Mouse (Mus musculus): ENCODE results near the gene Chrna10. TPM values are rescaled to one million over a fixed set of nuclear protein-coding genes. Genes with fewer than 3 reads are reported as not detected.

Gene Chrna10
- polyA plus RNA-seq (2012; fragmentation: generic; extraction: Trizol): 0.01 TPM
- long read RNA-seq, experiment 1: 0 reads
- long read RNA-seq, experiment 2: 0 reads

DNA sequence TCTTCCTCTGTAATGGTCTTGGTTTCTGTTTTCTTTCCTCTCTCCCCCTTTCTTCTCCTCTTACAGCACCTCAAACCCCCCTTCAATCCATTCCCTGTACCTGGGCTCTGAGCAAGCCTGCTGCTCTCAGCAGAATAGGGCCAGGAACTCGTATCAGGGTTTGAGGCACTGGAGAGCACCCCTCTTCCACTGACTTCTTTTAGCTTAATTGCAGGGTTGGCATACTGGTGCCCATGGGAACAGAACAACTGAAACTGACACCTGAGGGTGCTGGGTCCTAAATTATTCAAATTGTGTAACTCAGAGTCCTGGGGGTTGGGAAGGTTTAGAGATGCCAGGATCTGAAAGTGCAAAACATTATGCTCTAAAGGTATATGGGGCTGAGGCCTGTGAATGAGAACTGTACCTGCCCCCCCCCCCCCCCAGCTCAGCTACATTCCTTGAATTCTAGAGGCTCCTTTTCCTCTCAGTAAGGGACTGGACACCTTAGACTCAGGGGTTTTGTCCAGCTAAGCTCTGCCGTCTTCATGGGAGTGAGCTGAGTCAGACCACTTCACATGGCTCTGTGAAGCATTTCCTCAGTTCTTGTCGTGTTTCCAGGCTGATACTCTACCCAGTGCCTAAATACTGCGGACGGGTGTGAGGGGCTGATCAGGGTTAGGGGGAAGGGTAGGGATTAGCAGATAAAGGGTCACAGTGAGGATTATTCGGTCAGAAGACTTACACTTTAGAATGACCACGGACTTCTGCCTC, at the start of gene Chrna10:
Gene Chrna10 (minus strand): TSS at position 250 of the 753 bp plus-strand sequence.
- H3K36me3 ChIP-seq (ENCODE audit: control insufficient read depth, insufficient read depth): peaks cover 22% of the 10 kb centered on the region
- no peak within 1 kb of the TSS for H3ac ChIP-seq (ENCODE audit: control insufficient read depth, insufficient read length, low read depth)
- no peak within 1 kb of the TSS for H3K4me3 ChIP-seq (ENCODE audit: insufficient read depth, poor library complexity, severe bottlenecking)
- no peaks in the 10 kb centered on the region for H3K79me2 ChIP-seq (ENCODE audit: control insufficient read depth, insufficient read depth)
- H3K27me3 ChIP-seq (ENCODE audit: control insufficient read depth, insufficient read depth, insufficient read length): peaks cover 7% of the 10 kb centered on the region
- TF ChIP-seq CTCF (IDR thresholded peaks at IDR 0.05; ENCODE audit: control insufficient read depth, insufficient read depth, insufficient read length): no peak
- no peak for TF ChIP-seq MYOD1 (IDR thresholded peaks at IDR 0.05; ENCODE audit: control insufficient read depth, insufficient read length, low read depth)
- no peak for TF ChIP-seq FOSL1 (IDR thresholded peaks at IDR 0.05; ENCODE audit: insufficient read depth, low read length, poor library complexity, severe bottlenecking)
- no peak for TF ChIP-seq MYOG (IDR thresholded peaks at IDR 0.05; ENCODE audit: control insufficient read depth, extremely low read depth, insufficient read length)
- no peak for TF ChIP-seq CEBPB (IDR thresholded peaks at IDR 0.05; ENCODE audit: low read depth)
- no peak for TF ChIP-seq USF1 (IDR thresholded peaks at IDR 0.05; ENCODE audit: low read depth)
- TF ChIP-seq MAX (IDR thresholded peaks at IDR 0.05): no peak
- H3K79me3 ChIP-seq (ENCODE audit: low read depth): no peaks in the 10 kb centered on the region

GRCm38 (mm10) chr7:102153691-102154090, 37.1 kb upstream of the Chrna10 start:
- TF ChIP-seq MYOG (IDR thresholded peaks at IDR 0.05; ENCODE audit: control insufficient read depth, extremely low read depth, insufficient read length) (no peak), MYOD1 (IDR thresholded peaks at IDR 0.05; ENCODE audit: control insufficient read depth, insufficient read length, low read depth) (no peak), USF1 (IDR thresholded peaks at IDR 0.05; ENCODE audit: low read depth) (no peak), FOSL1 (IDR thresholded peaks at IDR 0.05; ENCODE audit: insufficient read depth, low read length, poor library complexity, severe bottlenecking) (no peak), MAX (IDR thresholded peaks at IDR 0.05) (no peak), CEBPB (IDR thresholded peaks at IDR 0.05; ENCODE audit: low read depth) (no peak), CTCF (IDR thresholded peaks at IDR 0.05; ENCODE audit: control insufficient read depth, insufficient read depth, insufficient read length) (no peak)
- H3ac ChIP-seq (ENCODE audit: control insufficient read depth, insufficient read length, low read depth): no peak overlapping the region
- no peak overlapping the region for H3K4me3 ChIP-seq (ENCODE audit: insufficient read depth, poor library complexity, severe bottlenecking)
- H3K27me3 ChIP-seq (ENCODE audit: control insufficient read depth, insufficient read depth, insufficient read length): no peaks in the 10 kb centered on the region
- H3K79me3 ChIP-seq (ENCODE audit: low read depth): no peaks in the 10 kb centered on the region
- no peaks in the 10 kb centered on the region for H3K79me2 ChIP-seq (ENCODE audit: control insufficient read depth, insufficient read depth)
- peaks cover 77% of the 10 kb centered on the region for H3K36me3 ChIP-seq (ENCODE audit: control insufficient read depth, insufficient read depth)

DNA sequence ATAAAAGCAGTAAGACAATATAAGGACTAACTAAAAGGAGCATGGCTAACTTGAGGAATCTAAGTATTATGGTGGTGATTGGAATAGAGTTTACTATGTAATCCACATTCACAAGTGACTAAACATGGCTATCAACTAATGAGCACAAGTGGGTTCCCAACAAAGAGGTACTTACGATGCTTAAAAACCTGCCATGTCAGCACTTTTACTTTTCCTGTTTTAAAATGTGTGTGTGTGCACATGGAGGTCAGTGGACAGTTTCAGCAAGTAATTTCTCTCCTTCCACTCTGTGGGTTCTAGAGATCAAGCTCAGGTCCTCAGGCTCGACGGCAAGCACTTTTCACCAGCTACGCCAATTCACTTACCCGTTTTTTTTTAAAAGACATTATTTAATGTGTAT, 21.3 kb upstream of the Chrna10 start:
- H3ac ChIP-seq (ENCODE audit: control insufficient read depth, insufficient read length, low read depth): no peak overlapping the region
- no peaks in the 10 kb centered on the region for H3K79me3 ChIP-seq (ENCODE audit: low read depth)
- no peak for TF ChIP-seq CTCF (IDR thresholded peaks at IDR 0.05; ENCODE audit: control insufficient read depth, insufficient read depth, insufficient read length)
- TF ChIP-seq CEBPB (IDR thresholded peaks at IDR 0.05; ENCODE audit: low read depth): no peak
- TF ChIP-seq FOSL1 (IDR thresholded peaks at IDR 0.05; ENCODE audit: insufficient read depth, low read length, poor library complexity, severe bottlenecking): no peak
- no peak for TF ChIP-seq MYOG (IDR thresholded peaks at IDR 0.05; ENCODE audit: control insufficient read depth, extremely low read depth, insufficient read length)
- no peak for TF ChIP-seq MAX (IDR thresholded peaks at IDR 0.05)
- no peak for TF ChIP-seq MYOD1 (IDR thresholded peaks at IDR 0.05; ENCODE audit: control insufficient read depth, insufficient read length, low read depth)
- no peak for TF ChIP-seq USF1 (IDR thresholded peaks at IDR 0.05; ENCODE audit: low read depth)
- H3K79me2 ChIP-seq (ENCODE audit: control insufficient read depth, insufficient read depth): no peaks in the 10 kb centered on the region
- H3K4me3 ChIP-seq (ENCODE audit: insufficient read depth, poor library complexity, severe bottlenecking): no peak overlapping the region
- H3K27me3 ChIP-seq (ENCODE audit: control insufficient read depth, insufficient read depth, insufficient read length): no peaks in the 10 kb centered on the region
- peaks cover 77% of the 10 kb centered on the region for H3K36me3 ChIP-seq (ENCODE audit: control insufficient read depth, insufficient read depth)

DNA sequence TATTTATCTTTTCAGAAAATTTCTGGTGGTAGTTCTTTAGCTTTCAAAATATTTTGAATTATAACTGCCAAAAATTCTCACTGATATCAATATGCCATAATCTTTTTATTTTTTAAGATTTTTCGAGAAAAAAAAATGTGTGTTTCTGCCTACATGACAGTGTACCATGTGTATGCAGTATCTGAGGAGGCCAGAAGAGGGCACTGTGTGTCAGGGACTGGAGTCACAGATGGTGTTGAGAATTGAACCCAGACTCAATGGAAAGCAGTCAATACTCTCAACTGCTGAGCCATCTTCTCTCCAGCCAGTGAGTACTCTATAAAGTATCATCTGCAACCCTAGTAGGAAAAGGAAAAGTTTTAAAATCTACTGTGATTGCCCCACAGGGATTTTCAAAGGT, 20.8 kb upstream of the Chrna10 start:
- H3ac ChIP-seq (ENCODE audit: control insufficient read depth, insufficient read length, low read depth): no peak overlapping the region
- no peak for TF ChIP-seq CEBPB (IDR thresholded peaks at IDR 0.05; ENCODE audit: low read depth)
- TF ChIP-seq MYOD1 (IDR thresholded peaks at IDR 0.05; ENCODE audit: control insufficient read depth, insufficient read length, low read depth): no peak
- no peak for TF ChIP-seq FOSL1 (IDR thresholded peaks at IDR 0.05; ENCODE audit: insufficient read depth, low read length, poor library complexity, severe bottlenecking)
- no peak for TF ChIP-seq USF1 (IDR thresholded peaks at IDR 0.05; ENCODE audit: low read depth)
- TF ChIP-seq MYOG (IDR thresholded peaks at IDR 0.05; ENCODE audit: control insufficient read depth, extremely low read depth, insufficient read length): no peak
- TF ChIP-seq CTCF (IDR thresholded peaks at IDR 0.05; ENCODE audit: control insufficient read depth, insufficient read depth, insufficient read length): no peak
- no peak for TF ChIP-seq MAX (IDR thresholded peaks at IDR 0.05)
- H3K79me2 ChIP-seq (ENCODE audit: control insufficient read depth, insufficient read depth): no peaks in the 10 kb centered on the region
- H3K36me3 ChIP-seq (ENCODE audit: control insufficient read depth, insufficient read depth): peaks cover 79% of the 10 kb centered on the region
- H3K27me3 ChIP-seq (ENCODE audit: control insufficient read depth, insufficient read depth, insufficient read length): no peaks in the 10 kb centered on the region
- no peaks in the 10 kb centered on the region for H3K79me3 ChIP-seq (ENCODE audit: low read depth)
- H3K4me3 ChIP-seq (ENCODE audit: insufficient read depth, poor library complexity, severe bottlenecking): no peak overlapping the region

GRCm38 (mm10) chr7:102132395-102132794, 15.8 kb upstream of the Chrna10 start:
- Histone ChIP-seq H3K27me3 (ENCODE audit: control insufficient read depth, insufficient read depth, insufficient read length) (no peaks in the 10 kb centered on the region), H3ac (ENCODE audit: control insufficient read depth, insufficient read length, low read depth) (no peak overlapping the region), H3K79me3 (ENCODE audit: low read depth) (no peaks in the 10 kb centered on the region), H3K79me2 (ENCODE audit: control insufficient read depth, insufficient read depth) (no peaks in the 10 kb centered on the region), H3K4me3 (ENCODE audit: insufficient read depth, poor library complexity, severe bottlenecking) (no peak overlapping the region), H3K36me3 (ENCODE audit: control insufficient read depth, insufficient read depth) (peaks cover 91% of the 10 kb centered on the region)
- no peak for TF ChIP-seq USF1 (IDR thresholded peaks at IDR 0.05; ENCODE audit: low read depth)
- no peak for TF ChIP-seq CEBPB (IDR thresholded peaks at IDR 0.05; ENCODE audit: low read depth)
- TF ChIP-seq MYOG (IDR thresholded peaks at IDR 0.05; ENCODE audit: control insufficient read depth, extremely low read depth, insufficient read length): no peak
- TF ChIP-seq MAX (IDR thresholded peaks at IDR 0.05): no peak
- TF ChIP-seq MYOD1 (IDR thresholded peaks at IDR 0.05; ENCODE audit: control insufficient read depth, insufficient read length, low read depth): no peak
